Mouse (Mus musculus) erythroblast, embryonic 14.5 days (primary cell): ENCODE measurements around the gene Erp27. TPM values are rescaled to one million over a fixed set of nuclear protein-coding genes. Genes with fewer than 3 reads are reported as not detected.

Experiments used
- H3K27me3 ChIP-seq: 2 replicates; pipeline ENCODE4 v1.6.1; 2012; ENCODE audit warnings: inconsistent platforms; ENCODE audit not compliant: control insufficient read depth
- H3K36me3 ChIP-seq: 2 replicates; pipeline ENCODE4 v1.6.1; 2012; ENCODE audit warnings: mild to moderate bottlenecking, inconsistent platforms; ENCODE audit not compliant: control insufficient read depth
- H3K4me1 ChIP-seq: 2 replicates; pipeline ENCODE4 v1.6.1; 2012; ENCODE audit warnings: inconsistent platforms; ENCODE audit not compliant: control insufficient read depth
- H3K4me3 ChIP-seq: replicated peaks from 2 replicates; pipeline ENCODE3; 2012; ENCODE audit warnings: moderate library complexity, mild to moderate bottlenecking, inconsistent platforms
- H3K9me3 ChIP-seq: 2 replicates; pipeline ENCODE4 v1.6.1; 2012; ENCODE audit warnings: low read length, inconsistent platforms, mixed read lengths; ENCODE audit not compliant: control insufficient read depth
- GATA1 ChIP-seq: IDR thresholded peaks from 2 replicates; pipeline ENCODE4 v1.6.1; 2012; ENCODE audit warnings: low read length, inconsistent platforms, mixed read lengths
- TAL1 ChIP-seq: IDR thresholded peaks from 3 replicates; pipeline ENCODE4 v1.6.1; 2012; ENCODE audit warnings: low read length, inconsistent platforms, mixed read lengths
- polyA plus RNA-seq: library from polyadenylated mRNA; stranded (reverse); fragments of >175 nt; gene quantifications from 2 replicates; pipeline ENCODE4 v1.2.3, GENCODE M21; 2012

Gene Erp27
- polyA plus RNA-seq, 1 experiment = not detected

- Histone ChIP-seq H3K4me3 (no peak overlapping the region), H3K27me3 (no peaks in the 10 kb centered on the region), H3K9me3 (no peaks in the 10 kb centered on the region), H3K4me1 (peaks cover 2% of the 10 kb centered on the region; the same call in 1 of the 2 replicates), H3K36me3 (no peaks in the 10 kb centered on the region)
- TF ChIP-seq GATA1 (no peak), TAL1 (no peak)
Observed at GRCm38 (mm10) chr6:136954715-136955114, 32.7 kb upstream of the Erp27 start.

DNA sequence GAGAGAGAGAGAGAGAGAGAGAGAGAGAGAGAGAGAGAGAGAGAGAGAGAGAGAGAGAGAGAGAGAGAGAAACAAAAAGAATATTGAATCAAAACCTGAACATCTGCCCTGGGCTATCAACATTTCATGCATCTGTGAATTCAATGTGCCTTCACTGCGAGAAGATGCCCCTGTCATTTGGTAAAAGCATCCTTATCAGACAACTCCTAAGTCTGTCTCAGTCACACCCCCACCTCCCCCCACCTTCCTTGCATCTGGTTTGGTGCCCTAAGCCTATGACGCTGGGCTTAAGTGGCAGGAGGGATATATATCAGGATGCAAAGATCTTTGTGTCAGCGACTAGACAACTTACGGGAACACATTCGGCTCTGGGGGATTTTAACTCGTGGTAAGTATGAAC is 32.2 kb upstream of the Erp27 start:
- H3K36me3 ChIP-seq = no peaks in the 10 kb centered on the region
- no peak overlapping the region for H3K4me3 ChIP-seq
- peaks cover 2% of the 10 kb centered on the region; the same call in 1 of the 2 replicates for H3K4me1 ChIP-seq
- no peaks in the 10 kb centered on the region for H3K9me3 ChIP-seq
- no peaks in the 10 kb centered on the region for H3K27me3 ChIP-seq
- TF ChIP-seq TAL1 = no peak
- no peak for TF ChIP-seq GATA1

DNA sequence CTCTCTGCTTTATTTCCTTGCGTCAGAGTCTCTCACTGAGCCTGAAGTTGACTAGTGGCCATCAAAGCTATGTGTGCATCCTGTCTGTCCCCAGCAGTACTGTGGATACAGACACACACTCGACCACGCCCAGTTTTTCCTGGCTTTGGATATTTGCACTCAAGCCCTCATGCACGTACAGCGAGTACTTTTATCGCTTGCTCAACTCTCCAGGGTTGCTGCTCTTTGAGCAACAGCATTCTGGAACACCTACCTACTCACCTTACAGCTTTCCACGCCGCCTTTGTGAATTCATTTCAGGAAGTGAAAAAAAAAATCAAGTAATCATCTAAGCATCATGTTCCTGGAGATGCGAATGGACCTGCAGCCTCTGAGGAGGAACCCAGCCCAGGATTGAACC is 30.9 kb upstream of the Erp27 start:
- TF ChIP-seq GATA1 = no peak
- no peak for TF ChIP-seq TAL1
- Histone ChIP-seq H3K36me3 (no peaks in the 10 kb centered on the region), H3K4me1 (no peaks in the 10 kb centered on the region), H3K4me3 (no peak overlapping the region), H3K27me3 (no peaks in the 10 kb centered on the region), H3K9me3 (no peaks in the 10 kb centered on the region)

DNA sequence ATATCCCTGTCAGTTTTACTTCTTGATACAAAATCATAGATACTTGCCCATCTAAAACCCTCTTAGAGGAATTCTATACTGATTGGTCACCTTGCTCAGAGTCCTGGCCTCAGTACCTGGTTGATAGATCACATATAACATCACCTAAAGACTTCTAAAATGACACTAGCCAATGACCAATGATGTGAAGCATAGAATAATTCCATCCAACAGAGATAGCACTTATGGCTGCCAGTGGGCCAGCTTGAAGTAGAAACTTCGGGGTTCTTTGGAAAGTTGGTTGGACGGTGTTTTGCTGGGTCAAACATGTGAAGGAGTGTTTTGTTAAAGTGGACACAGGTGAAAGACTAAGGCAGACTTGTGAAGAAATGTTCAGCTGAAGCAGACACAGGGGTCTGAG is 28.2 kb upstream of the Erp27 start:
- Histone ChIP-seq H3K36me3 (no peaks in the 10 kb centered on the region), H3K4me1 (no peaks in the 10 kb centered on the region), H3K27me3 (no peaks in the 10 kb centered on the region), H3K9me3 (no peaks in the 10 kb centered on the region), H3K4me3 (no peak overlapping the region)
- no peak for TF ChIP-seq GATA1
- TF ChIP-seq TAL1 = no peak

DNA sequence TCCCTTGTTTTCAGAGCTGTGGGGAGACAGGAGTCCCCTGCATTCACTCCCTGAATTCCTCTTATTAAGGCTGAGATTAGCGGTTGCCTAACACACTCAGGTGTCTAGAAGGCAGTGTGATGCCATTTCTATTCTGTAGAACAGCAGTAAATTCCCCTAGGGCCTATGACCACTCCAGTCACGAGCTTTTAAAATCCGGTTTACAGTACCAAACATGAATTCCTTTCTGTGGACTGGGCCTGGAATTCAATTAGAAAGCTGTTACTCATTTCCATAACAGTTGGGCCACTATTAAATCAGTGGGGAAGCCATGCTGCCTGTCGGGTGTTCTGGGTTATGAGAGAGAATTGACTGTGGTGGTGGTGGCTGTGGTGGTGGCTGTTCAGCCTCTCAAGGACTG is 25.7 kb upstream of the Erp27 start:
- Histone ChIP-seq H3K9me3 (no peaks in the 10 kb centered on the region), H3K27me3 (no peaks in the 10 kb centered on the region), H3K4me1 (peaks cover 2% of the 10 kb centered on the region; the same call in 1 of the 2 replicates), H3K4me3 (no peak overlapping the region), H3K36me3 (no peaks in the 10 kb centered on the region)
- no peak for TF ChIP-seq GATA1
- no peak for TF ChIP-seq TAL1

- H3K36me3 ChIP-seq = no peaks in the 10 kb centered on the region
- no peaks in the 10 kb centered on the region for H3K27me3 ChIP-seq
- H3K9me3 ChIP-seq = no peaks in the 10 kb centered on the region
- peaks cover 2% of the 10 kb centered on the region; the same call in 1 of the 2 replicates for H3K4me1 ChIP-seq
- H3K4me3 ChIP-seq = no peak overlapping the region
- TF ChIP-seq TAL1 = no peak
- no peak for TF ChIP-seq GATA1
Observed at GRCm38 (mm10) chr6:136946943-136947342, 25.0 kb upstream of the Erp27 start.

DNA sequence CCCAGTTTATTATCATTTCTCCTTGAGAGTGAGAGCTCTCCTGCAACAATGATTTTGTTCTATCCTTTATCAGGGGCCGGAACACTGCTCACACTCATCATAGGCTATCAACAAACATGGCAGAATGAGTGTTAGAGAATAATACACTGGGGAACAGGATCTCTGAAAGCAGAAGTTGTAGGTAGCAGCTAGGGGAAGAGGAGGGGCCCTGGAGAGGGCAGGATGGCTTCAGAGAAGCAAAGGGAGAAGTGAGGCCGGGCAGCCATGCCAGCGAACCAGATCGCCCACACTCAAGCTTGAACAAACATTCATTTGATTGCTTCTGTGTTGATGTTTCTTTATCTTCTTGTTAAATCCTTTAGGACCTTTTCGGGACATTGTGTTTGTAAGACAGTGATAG is 24.3 kb upstream of the Erp27 start:
- TF ChIP-seq GATA1 = no peak
- no peak for TF ChIP-seq TAL1
- Histone ChIP-seq H3K27me3 (no peaks in the 10 kb centered on the region), H3K4me1 (peaks cover 6% of the 10 kb centered on the region), H3K4me3 (no peak overlapping the region), H3K9me3 (no peaks in the 10 kb centered on the region), H3K36me3 (no peaks in the 10 kb centered on the region)

GRCm38 (mm10) chr6:136944511-136944910 is 22.5 kb upstream of the Erp27 start:
- Histone ChIP-seq H3K9me3 (no peaks in the 10 kb centered on the region), H3K36me3 (no peaks in the 10 kb centered on the region), H3K27me3 (no peaks in the 10 kb centered on the region), H3K4me3 (no peak overlapping the region), H3K4me1 (peaks cover 8% of the 10 kb centered on the region)
- TF ChIP-seq TAL1 (no peak), GATA1 (no peak)

- H3K4me1 ChIP-seq = peaks cover 10% of the 10 kb centered on the region
- H3K27me3 ChIP-seq = no peaks in the 10 kb centered on the region
- H3K9me3 ChIP-seq = no peaks in the 10 kb centered on the region
- no peak overlapping the region for H3K4me3 ChIP-seq
- TF ChIP-seq TAL1 (no peak), GATA1 (no peak)
- H3K36me3 ChIP-seq = no peaks in the 10 kb centered on the region
Observed at GRCm38 (mm10) chr6:136943392-136943791, 21.4 kb upstream of the Erp27 start.

GRCm38 (mm10) chr6:136942280-136942679 is 20.3 kb upstream of the Erp27 start:
- Histone ChIP-seq H3K4me3 (no peak overlapping the region), H3K4me1 (peaks cover 10% of the 10 kb centered on the region), H3K27me3 (no peaks in the 10 kb centered on the region), H3K36me3 (no peaks in the 10 kb centered on the region), H3K9me3 (no peaks in the 10 kb centered on the region)
- TF ChIP-seq GATA1 (no peak), TAL1 (no peak)
